Mouse (Mus musculus) lung, adult 2 months (tissue): ENCODE measurements around the gene Soga1.

Experiments used
- CTCF ChIP-seq: fragments of 200-500 bp; IDR thresholded peaks from 2 replicates; pipeline ENCODE4 v1.5.1; 2011; ENCODE audit warnings: mild to moderate bottlenecking, low read length, control low read depth; ENCODE audit not compliant: insufficient read depth
- POLR2A ChIP-seq: fragments of 200-500 bp; IDR thresholded peaks from 2 replicates; pipeline ENCODE4 v1.6.1; 2011; ENCODE audit warnings: low read depth, mild to moderate bottlenecking, control low read depth, low read length, borderline replicate concordance; ENCODE audit errors: extremely low read depth

DNA sequence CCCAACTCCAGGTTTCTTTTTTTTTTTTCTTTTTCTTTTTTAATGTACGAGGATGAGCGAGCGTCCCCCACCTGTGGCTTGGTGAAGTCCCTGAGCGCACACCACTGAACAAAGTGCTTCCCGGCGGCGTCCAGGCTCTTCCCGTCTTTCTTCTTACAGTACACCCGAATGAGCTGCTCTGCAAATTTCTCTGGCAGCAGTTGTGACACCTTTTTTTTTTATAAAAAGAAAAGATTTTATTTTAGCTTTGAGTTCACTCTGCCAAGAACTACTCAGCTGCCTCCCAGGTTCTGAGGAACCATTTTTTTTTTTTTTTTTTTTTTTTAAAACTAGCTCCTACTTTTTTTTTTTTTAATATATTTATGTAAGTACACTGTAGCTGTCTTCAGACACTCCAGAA, 22.6 kb upstream of the Soga1 start:
- TF ChIP-seq CTCF = no peak
- TF ChIP-seq POLR2A = no peak
